Mouse (Mus musculus) heart, embryonic 16.5 days (tissue): ENCODE results near the gene Slc41a1. TPM values are rescaled to one million over a fixed set of nuclear protein-coding genes. Genes with fewer than 3 reads are reported as not detected.

ENCODE experiments used
- ATAC-seq: fragments of 200-750 bp; cut with Nextera tagmentation; replicated peaks from 2 replicates; pipeline ENCODE4 v1.8.0; 2017; ENCODE audit warnings: moderate number of reproducible peaks; ENCODE audit not compliant: insufficient read depth, low FRiP score; ENCODE audit errors: extremely low read depth
- H3K27ac ChIP-seq: fragments of 300-500 bp; sonication (generic); 2 replicates; pipeline ENCODE4 v1.5.1; 2014; ENCODE audit warnings: mild to moderate bottlenecking, low read length, control low read depth, moderate library complexity
- H3K27me3 ChIP-seq: fragments of 300-500 bp; sonication (generic); 2 replicates; pipeline ENCODE4 v1.6.1; 2014; ENCODE audit warnings: low read length, mixed read lengths; ENCODE audit not compliant: control insufficient read depth, insufficient read depth
- H3K36me3 ChIP-seq: fragments of 300-500 bp; sonication (generic); 2 replicates; pipeline ENCODE4 v1.6.1; 2014; ENCODE audit not compliant: control insufficient read depth, insufficient read depth
- H3K4me1 ChIP-seq: fragments of 300-500 bp; sonication (generic); 2 replicates; pipeline ENCODE4 v1.6.1; 2014; ENCODE audit warnings: low read length, mixed read lengths; ENCODE audit not compliant: control insufficient read depth, insufficient read depth
- H3K4me2 ChIP-seq: fragments of 300-500 bp; sonication (generic); 2 replicates; pipeline ENCODE4 v1.6.1; 2014; ENCODE audit warnings: low read depth, mild to moderate bottlenecking, control low read depth, low read length
- H3K4me3 ChIP-seq: fragments of 300-500 bp; sonication (generic); 2 replicates; pipeline ENCODE4 v1.5.1; 2014; ENCODE audit warnings: mild to moderate bottlenecking, control low read depth, low read length
- H3K9ac ChIP-seq: fragments of 300-500 bp; sonication (generic); 2 replicates; pipeline ENCODE4 v1.6.1; 2014; ENCODE audit warnings: low read length, control low read depth
- H3K9me3 ChIP-seq: fragments of 300-500 bp; sonication (generic); replicated peaks from 2 replicates; pipeline ENCODE4 v1.6.1; 2016; ENCODE audit warnings: low read length; ENCODE audit not compliant: control insufficient read depth
- WGBS: fragments of 180-500 bp; shearing (Covaris S2); extraction: QIAGEN DNeasy Blood & Tissue Kit; methylation state at CpG from one replicate; pipeline ENCODE4 v1.1.7; 2014; 5-methylcytosine and 5-hydroxymethylcytosine counted together
- polyA plus RNA-seq: library from polyadenylated mRNA; unstranded; fragments of >200 nt; fragmentation: Nextera tagmentation; extraction: Ambion mirVana; gene quantifications from 2 replicates; pipeline ENCODE4 v1.2.1, GENCODE M21; 2015

Slc41a1 gene
- polyA plus RNA-seq, 1 experiment from 2014 or later: 10.3 TPM

DNA sequence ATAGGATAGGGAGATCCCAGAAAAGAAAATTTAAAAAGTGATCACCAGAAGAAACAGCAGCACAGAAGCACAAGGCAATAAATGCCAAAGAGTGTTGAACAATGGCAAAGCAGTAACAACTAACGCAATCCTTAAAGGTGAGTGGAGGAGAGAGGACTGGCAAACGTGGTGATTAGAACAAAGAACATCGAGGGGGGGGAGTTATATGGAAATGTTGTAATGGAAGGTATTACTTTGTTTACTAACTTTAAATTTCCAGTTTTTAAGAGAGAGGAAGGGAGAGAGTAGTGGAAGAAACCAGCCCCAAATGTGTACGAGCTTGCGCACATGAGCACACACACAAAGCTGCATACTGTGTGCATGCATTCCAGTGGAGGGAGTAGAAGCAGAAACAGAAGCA lies 38.3 kb downstream of the Slc41a1 start:
- Histone ChIP-seq H3K4me1 (no peaks in the 10 kb centered on the region), H3K9me3 (no peaks in the 10 kb centered on the region), H3K4me3 (no peak overlapping the region), H3K27ac (no peak overlapping the region), H3K36me3 (no peaks in the 10 kb centered on the region), H3K4me2 (no peak overlapping the region), H3K27me3 (no peaks in the 10 kb centered on the region), H3K9ac (no peak overlapping the region)
- ATAC-seq: no peak
- WGBS: 87% methylated on average over 5 of the region's 5 CpGs

DNA sequence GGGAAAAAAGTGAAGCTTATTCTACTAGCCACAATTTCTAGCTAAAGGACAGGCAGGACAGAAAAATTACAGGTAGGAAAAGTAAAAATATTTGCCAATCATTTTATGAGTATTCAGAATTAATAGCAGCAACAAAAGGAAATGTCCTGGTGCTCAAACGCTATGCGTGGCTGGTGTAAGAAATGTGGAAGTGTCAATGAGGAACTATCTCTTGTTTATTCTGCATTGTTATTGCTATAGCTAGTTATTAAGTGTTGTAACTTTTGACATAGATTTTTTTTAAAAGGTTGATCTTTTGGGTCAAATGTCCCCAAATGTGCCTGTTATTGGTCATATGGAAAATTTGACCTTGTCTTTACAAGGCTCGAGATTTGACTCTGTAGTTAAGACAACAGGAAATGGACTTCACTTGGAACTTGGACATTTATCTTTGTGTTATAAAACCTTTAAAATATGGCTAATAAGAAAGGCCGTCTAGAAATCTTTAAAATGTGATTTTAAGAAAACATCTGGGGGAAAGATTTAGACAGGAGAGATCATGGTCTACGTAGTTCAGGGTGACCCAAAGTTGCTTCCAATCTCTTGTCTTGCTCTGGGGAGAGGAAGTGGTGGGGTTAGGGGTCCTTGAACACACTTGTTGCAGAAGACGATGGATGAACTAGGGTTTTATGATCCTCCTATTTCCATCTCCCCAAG lies 39.2 kb downstream of the Slc41a1 start:
- Histone ChIP-seq H3K9me3 (no peaks in the 10 kb centered on the region), H3K4me3 (peak overlapping the region; percentile 76; the same call in 1 of the 2 replicates), H3K27ac (no peak overlapping the region), H3K4me2 (peak overlapping the region; percentile 11; the same call in 1 of the 2 replicates), H3K9ac (no peak overlapping the region), H3K36me3 (no peaks in the 10 kb centered on the region), H3K4me1 (no peaks in the 10 kb centered on the region), H3K27me3 (no peaks in the 10 kb centered on the region)
- WGBS: 70% methylated on average over 6 of the region's 6 CpGs
- no peak for ATAC-seq

DNA sequence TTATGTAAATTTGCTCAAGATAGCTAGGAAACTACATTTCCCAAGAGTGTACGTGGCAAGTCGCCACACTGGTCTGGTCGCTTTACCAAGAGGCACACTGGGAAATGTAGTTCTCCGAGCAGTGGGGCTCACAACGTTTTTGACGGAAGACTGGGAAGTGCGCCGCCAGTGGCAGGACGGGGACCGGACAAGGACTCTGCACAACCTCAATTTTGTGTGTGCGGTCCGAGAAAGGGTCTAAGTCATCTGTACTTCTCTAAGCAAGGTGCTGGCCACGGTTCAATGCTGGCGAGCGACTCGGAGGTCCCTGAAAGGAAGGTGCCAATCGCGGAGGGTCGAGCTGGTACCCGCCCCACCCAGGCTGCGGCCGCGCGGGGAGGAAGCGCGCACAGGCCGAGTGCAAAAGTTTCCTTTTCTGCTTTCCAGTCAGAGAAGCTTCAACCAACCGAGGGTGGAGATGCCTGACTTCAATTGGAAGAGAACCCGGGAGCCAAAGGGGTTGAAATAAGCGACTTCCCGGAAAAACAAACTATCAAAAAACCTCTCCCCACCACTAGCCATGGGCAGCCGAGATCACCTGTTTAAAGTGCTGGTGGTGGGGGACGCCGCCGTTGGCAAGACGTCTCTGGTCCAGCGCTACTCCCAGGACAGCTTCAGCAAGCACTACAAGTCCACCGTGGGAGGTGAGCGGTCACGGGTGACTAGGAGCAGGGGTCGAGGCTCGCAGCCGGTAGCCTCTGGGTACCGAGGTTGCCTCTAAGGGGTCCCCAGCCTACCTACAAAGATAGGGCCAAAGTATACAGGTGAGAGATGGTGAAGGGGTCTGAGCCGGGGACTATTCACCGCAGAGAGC lies 40.0 kb downstream of the Slc41a1 start, which contains the start of gene Rab29:
Rab29 (plus strand) TSS at position 132 of the 853 bp plus-strand sequence.
- Histone ChIP-seq H3K4me2 (peak within 1 kb of the TSS; percentile 69), H3K9me3 (no peaks in the 10 kb centered on the region), H3K4me3 (peak within 1 kb of the TSS; percentile 76), H3K4me1 (no peaks in the 10 kb centered on the region), H3K27ac (peak within 1 kb of the TSS; percentile 32; the same call in 1 of the 2 replicates), H3K36me3 (no peaks in the 10 kb centered on the region), H3K9ac (peak within 1 kb of the TSS; percentile 68), H3K27me3 (no peaks in the 10 kb centered on the region)
- ATAC-seq: peak; percentile 93
- WGBS: under 1% methylated on average over 46 of the region's 46 CpGs

GRCm38 (mm10) chr1:131867946-131868290 lies 40.6 kb downstream of the Slc41a1 start:
- Histone ChIP-seq H3K27ac (no peak overlapping the region), H3K9me3 (no peaks in the 10 kb centered on the region), H3K4me1 (no peaks in the 10 kb centered on the region), H3K36me3 (no peaks in the 10 kb centered on the region), H3K4me2 (peak overlapping the region; percentile 69), H3K9ac (peak overlapping the region; percentile 68), H3K4me3 (peak overlapping the region; percentile 76), H3K27me3 (no peaks in the 10 kb centered on the region)
- no peak for ATAC-seq
- WGBS: 14% methylated on average over 10 of the region's 10 CpGs

- WGBS: 85% methylated on average over 2 of the region's 2 CpGs
- Histone ChIP-seq H3K4me3 (no peak overlapping the region), H3K4me1 (no peaks in the 10 kb centered on the region)
These were observed 42.3 kb downstream of the Slc41a1 start for GRCm38 (mm10) chr1:131869561-131869960.

DNA sequence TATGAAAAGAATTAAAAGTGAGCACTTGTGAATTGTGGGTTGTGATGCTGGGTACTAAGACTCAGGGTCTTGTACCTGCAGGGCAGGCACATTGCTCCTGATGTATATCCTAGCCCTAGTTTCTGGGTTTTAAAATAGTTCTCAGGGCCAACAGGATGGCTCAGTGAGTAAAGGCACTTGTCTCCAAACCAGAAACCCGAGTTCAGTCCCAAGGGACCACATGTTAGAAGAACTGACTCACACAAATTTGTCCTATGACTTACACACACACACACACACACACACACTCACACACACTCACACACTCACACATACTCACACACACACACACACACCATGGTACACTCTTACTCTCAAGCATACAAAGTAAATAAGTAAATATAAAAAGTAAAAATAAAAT lies 45.6 kb downstream of the Slc41a1 start:
- no peak for ATAC-seq

More at GRCm38 (mm10) chr1:131869561-131869960, 42.3 kb downstream of the Slc41a1 start:
- H3K36me3 ChIP-seq: no peaks in the 10 kb centered on the region; the same call in 1 of the 2 replicates
- H3K4me2 ChIP-seq: no peak overlapping the region
- no peak overlapping the region for H3K9ac ChIP-seq
- ATAC-seq: no peak
- H3K27ac ChIP-seq: no peak overlapping the region
- no peaks in the 10 kb centered on the region for H3K9me3 ChIP-seq
- no peaks in the 10 kb centered on the region for H3K27me3 ChIP-seq

GRCm38 (mm10) chr1:131879816-131880215 lies 52.5 kb downstream of the Slc41a1 start:
- Histone ChIP-seq H3K4me3 (no peak overlapping the region), H3K4me2 (no peak overlapping the region), H3K9me3 (no peaks in the 10 kb centered on the region), H3K9ac (no peak overlapping the region), H3K36me3 (no peaks in the 10 kb centered on the region), H3K27me3 (no peaks in the 10 kb centered on the region), H3K27ac (no peak overlapping the region), H3K4me1 (no peaks in the 10 kb centered on the region)
- no peak for ATAC-seq
- whole genome bisulfite sequencing: 58% methylated on average over 2 of the region's 2 CpGs

More for the DNA sequence above, 45.6 kb downstream of the Slc41a1 start:
- no peak overlapping the region for H3K4me2 ChIP-seq
- no peak overlapping the region for H3K9ac ChIP-seq
- H3K4me1 ChIP-seq: no peaks in the 10 kb centered on the region
- H3K4me3 ChIP-seq: no peak overlapping the region
- no peaks in the 10 kb centered on the region for H3K27me3 ChIP-seq
- no peaks in the 10 kb centered on the region; the same call in 1 of the 2 replicates for H3K36me3 ChIP-seq
- no peak overlapping the region for H3K27ac ChIP-seq
- WGBS: 68% methylated on average over 1 of the region's 1 CpGs
- no peaks in the 10 kb centered on the region for H3K9me3 ChIP-seq

- Histone ChIP-seq H3K4me1 (no peaks in the 10 kb centered on the region), H3K4me2 (no peak overlapping the region), H3K9ac (no peak overlapping the region), H3K27me3 (no peaks in the 10 kb centered on the region), H3K36me3 (no peaks in the 10 kb centered on the region), H3K27ac (no peak overlapping the region), H3K4me3 (no peak overlapping the region), H3K9me3 (no peaks in the 10 kb centered on the region)
- WGBS: 57% methylated on average over 2 of the region's 2 CpGs
- no peak for ATAC-seq
These were observed 55.5 kb downstream of the Slc41a1 start for GRCm38 (mm10) chr1:131882787-131883186.

- Histone ChIP-seq H3K27me3 (no peaks in the 10 kb centered on the region), H3K9me3 (no peaks in the 10 kb centered on the region), H3K9ac (no peak overlapping the region), H3K4me3 (no peak overlapping the region), H3K4me1 (no peaks in the 10 kb centered on the region), H3K36me3 (no peaks in the 10 kb centered on the region), H3K27ac (no peak overlapping the region), H3K4me2 (no peak overlapping the region)
- 66% methylated on average over 2 of the region's 2 CpGs for WGBS
- no peak for ATAC-seq
These were observed 58.9 kb downstream of the Slc41a1 start for GRCm38 (mm10) chr1:131886173-131886572.
